Mouse (Mus musculus): ENCODE measurements around the gene Rnase11. TPM values are rescaled to one million over a fixed set of nuclear protein-coding genes. Genes with fewer than 3 reads are reported as not detected.
"Not testable (repeated sequence)": the region's sequence is repeated elsewhere in the genome, so short reads cannot be mapped to it uniquely, and the experiment has no call there.

Rnase11 gene
- total RNA-seq, 4 experiments from 2014 or later, result not detected

DNA sequence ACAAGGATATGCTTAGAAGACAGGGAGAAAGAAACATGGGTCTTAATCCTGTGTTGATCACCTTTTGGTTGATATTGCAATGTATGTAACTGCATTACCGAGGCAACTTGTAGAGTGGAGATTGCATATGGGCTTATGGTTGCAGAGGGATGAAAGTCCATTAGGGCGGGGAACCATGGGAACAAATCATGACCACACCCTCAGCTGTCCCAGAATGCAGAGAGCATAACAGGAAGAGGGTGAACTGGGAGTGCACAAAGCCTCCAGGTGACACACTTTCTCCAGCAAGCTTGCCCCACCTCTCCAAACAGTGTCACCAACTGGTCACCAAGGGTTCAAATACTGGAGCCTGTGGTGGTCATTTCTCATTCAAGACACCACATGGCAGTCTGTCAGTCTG is 31.1 kb upstream of the Rnase11 start:
- DNase-seq (ENCODE audit: low spot score in 2 of 2), result no peak

DNA sequence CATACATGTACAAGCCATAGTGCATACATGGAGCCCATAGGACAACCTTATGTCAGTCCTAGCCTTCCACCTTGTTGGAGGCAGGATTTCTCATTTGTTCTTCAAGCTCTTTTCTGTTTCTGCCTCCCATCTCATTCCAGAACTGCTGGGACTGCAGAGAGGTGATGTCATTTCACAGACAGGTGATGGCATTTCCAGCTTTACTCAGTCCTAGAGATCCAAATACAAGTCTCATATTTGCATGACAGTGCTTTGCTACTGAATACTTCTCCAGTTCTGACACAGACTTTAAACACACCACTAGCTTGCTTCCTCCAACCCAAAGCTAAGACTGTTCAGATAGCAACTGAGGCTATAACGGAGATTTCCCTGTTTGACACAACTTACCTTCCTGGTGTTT is 29.2 kb upstream of the Rnase11 start:
- DNase-seq (ENCODE audit: low spot score in 2 of 2), result no peak

DNA sequence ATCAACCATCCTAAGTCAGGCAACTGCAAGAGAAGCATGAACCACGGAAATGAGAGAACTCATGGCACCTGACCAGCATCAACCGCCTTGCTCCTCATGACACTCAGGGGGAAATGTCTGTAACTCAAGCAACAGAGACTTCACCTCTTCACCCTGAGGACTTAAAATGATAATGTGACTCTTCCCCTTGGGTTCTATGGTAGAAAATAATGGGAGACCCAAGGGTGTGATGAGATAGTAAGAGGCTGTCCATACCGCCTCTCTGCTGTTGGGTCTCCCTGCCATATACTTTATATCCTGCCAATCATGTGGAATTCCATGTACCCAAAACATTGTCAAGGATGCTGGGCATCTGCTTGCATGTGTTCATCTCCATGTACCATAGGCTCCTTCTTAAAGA is 24.4 kb upstream of the Rnase11 start, which contains the start of gene Olfr750:
Gene Olfr750, minus strand, starts transcription at position 101 of the 400 bp plus-strand sequence.
- no peak for DNase-seq (ENCODE audit: low spot score in 2 of 2)

DNA sequence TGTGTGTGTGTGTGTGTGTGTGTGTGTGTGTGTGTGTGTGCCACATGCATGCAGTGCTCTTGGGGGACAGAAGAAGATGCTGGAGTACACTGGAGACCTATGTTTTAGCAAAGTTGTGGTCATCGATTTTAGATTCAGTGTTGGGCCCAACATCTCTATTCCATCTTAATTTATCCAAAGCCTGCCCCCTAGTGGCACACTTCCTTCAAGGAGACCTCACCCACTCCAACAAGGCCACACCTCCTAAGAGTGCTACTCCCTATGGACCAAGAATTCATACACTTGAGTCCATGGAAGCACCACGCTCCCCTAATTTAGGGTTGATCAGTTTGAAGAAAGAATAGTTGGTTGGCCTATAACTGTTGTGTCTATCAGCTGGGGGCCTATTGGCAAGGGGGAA is 19.7 kb upstream of the Rnase11 start:
- no peak for DNase-seq (ENCODE audit: low spot score in 2 of 2)

DNA sequence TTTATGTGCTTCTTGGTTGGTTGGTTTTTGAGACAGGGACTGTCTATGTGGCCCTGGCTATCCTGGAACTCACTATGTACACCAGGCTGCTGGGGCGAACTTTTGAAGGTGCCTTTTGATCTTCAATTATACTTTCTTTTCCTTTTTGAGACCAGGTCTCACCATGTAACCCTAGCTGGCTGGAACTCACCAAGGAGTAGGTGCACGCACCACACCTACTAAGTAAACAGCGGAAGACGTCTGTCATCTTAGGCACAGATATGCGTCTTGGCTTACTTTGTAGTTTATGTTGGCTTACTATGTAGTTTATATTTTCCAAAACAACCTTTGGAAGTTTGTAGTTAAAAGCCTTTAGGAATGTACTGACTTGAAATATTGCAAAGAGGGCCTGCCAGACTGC is 19.0 kb upstream of the Rnase11 start:
- DNase-seq (ENCODE audit: low spot score in 2 of 2), result no peak

GRCm38 (mm10) chr14:51060761-51061160 is 10.8 kb upstream of the Rnase11 start:
- no peak for DNase-seq (ENCODE audit: low spot score in 2 of 2)

DNA sequence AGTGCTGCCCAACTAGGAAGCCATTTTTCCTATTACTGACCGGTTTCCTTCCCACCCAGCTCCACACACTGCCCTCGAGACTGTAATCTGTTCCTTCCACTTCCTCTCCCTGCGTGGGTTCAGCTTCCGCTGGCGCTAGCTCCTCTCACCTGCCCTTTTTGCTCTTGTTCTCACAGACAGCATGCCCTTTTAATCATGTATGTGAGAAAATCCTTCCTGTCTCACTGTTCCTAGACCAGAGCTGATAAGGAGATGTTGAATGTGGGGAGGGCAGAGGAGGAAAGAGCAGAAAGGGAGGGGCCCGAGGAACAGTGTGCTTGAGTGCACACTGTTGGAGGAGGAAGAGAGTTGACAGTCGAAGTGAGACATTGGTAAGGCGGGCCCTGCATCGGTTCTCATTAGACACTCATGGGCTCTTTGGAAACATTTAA is 7.5 kb upstream of the Rnase11 start, which contains the start of gene Rnase12:
Gene Rnase12, minus strand, starts transcription at position 261 of the 431 bp plus-strand sequence.
- DNase-seq (ENCODE audit: low spot score in 2 of 2), result no peak

DNA sequence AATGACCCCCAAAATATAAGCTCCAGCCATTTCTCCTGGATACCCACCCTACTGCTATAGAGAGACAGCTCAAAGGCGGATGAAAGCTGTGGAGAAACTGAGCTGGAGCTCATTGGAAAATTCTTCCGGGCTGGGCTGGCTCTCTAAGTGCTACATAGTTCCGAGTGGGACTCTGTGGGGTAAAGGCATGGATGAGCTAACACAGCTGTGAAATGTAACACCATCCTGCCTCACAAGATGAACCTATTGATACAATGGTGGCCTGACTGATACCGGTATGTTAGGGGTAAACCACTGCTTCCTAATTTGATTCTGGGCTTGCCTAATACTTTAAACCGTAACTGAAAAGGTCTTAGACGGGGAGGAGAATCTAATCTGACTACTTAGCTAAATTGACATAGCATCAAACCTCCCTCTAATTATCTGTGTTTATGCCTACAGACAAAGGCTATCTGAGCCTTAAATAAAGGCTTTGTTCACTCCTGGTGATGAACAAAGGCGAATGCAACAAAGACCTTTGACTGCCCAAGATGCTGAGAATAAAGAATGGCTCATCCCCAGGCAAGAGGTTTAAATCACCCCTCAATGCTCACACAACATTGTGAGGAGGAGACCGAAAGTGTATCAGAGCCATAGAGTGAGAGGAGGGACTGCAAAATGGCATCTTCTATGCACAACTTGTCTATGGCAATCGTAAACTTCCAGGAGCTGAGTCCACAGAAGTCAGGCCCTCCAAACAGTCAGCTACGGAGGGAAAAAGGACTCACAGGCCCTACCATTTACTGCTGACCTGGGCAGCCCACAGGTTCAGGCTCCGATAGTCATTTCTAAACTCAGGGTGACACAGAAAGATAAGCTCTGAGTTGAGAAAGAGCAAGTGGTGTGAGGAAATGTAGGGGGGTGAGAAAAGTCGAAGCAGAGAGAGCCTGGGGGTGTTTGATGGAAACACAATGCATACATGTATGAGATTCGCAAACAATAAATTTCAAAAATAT is 4.6 kb upstream of the Rnase11 start:
- no peak for DNase-seq (ENCODE audit: low spot score in 2 of 2)

DNA sequence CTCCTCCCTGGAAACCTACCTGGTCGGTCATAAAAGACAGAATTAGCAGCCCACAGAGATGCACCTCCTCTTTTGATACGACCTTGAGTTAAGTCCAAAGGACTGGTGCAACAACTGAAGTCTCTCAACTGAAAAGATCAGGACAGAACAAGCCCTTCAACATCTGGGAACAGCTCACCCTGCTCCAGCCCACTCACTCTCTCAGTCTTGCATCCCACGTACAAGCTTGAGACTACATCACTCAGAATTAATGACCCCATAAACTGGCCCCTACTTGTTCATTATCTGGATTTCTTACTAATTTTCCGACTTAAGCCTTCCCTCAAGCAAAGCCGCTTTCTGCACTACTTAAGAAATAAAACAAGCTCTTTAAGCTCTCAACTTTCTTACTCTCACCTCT is 3.2 kb upstream of the Rnase11 start:
- no peak for DNase-seq (ENCODE audit: low spot score in 2 of 2)

- no peak for DNase-seq (ENCODE audit: low spot score in 2 of 2)
Observed at GRCm38 (mm10) chr14:51051941-51052340, 2.0 kb upstream of the Rnase11 start.

- no peak for DNase-seq (ENCODE audit: low spot score in 2 of 2)
Observed at GRCm38 (mm10) chr14:51047846-51048245, 2.1 kb downstream of the Rnase11 start.

DNA sequence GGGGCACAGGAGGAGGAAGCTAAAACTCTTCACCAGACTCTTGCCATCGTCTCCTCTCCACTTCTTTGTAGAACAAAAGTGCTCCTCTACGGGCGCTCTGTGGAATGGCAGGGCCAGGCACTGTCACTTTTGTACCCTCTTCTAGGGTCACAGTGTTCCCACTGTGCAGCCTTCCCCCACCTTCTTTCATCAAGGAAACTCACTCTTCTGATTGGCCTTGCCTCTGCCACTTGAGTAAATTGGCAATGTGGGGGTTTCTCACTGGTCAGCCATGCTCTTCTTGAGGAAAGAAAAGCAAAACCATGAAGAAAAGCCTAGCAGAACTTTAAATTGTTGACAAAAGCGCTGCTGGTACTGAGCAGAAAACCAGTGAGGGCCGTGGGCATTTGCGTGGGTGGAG is 8.2 kb downstream of the Rnase11 start, which contains the start of gene Rnase9:
Gene Rnase9, minus strand, starts transcription at position 101 of the 400 bp plus-strand sequence.
- no peak for DNase-seq (ENCODE audit: low spot score in 2 of 2)

- DNase-seq (ENCODE audit: low spot score in 2 of 2), result no peak
Observed at GRCm38 (mm10) chr14:51036214-51036613, 13.7 kb downstream of the Rnase11 start.

DNA sequence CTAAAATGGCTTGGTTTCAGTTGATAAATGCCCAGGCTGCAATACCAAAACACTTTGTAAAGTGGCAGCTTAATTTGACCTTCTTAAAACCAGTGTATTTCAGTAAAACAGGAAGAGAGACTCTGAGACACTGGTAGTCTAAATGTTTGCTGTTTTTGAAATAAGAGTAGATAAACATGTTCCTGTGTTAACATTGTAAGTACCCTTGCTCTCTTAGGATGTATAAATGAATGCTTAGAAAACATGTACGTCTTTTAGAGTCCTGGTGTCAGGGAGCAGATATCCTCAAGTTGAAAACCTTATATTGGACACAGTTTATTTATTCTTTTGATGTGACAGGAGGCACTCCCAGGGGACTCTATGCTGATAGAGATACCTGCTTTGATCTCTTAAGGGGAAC is 14.8 kb downstream of the Rnase11 start:
- DNase-seq (ENCODE audit: low spot score in 2 of 2), result no peak

GRCm38 (mm10) chr14:51027387-51028155 is 22.4 kb downstream of the Rnase11 start:
- no peak for DNase-seq (ENCODE audit: low spot score in 2 of 2)

DNA sequence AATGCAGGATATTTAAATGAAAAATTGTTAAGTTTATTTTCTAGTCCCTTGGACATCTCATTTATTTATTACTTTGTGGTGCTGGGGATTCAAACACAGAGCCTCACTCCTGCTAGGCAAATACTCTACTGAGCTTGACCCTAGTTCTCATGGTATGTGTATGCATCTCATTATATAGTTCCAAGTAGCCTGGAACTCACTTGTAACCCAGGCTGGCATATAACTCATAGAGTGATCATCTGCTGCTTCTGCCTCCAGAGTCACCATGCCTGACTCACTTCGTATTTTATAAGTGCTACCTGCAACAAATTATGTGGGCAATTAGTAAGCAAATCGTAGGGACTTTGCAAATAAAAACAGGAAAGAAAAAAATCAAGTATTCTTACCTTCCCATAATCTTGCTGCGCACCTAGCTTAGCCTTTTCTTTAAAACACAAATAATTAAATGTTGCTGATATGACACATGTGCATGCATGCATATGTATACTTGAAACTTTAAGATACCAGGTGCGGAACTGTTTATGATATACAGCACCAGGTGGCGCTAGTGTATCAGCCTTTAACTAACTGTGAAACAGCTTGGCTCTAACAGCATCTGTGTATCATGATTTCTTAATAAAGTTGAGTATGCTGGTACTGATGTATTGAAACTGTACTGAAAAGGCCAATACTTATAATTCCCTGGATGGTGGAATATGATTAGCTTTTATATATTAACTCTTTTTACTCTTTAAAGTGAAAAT is 23.4 kb downstream of the Rnase11 start:
- DNase-seq (ENCODE audit: low spot score in 2 of 2), result peak in 1 of 2 experiments; percentile 15

DNA sequence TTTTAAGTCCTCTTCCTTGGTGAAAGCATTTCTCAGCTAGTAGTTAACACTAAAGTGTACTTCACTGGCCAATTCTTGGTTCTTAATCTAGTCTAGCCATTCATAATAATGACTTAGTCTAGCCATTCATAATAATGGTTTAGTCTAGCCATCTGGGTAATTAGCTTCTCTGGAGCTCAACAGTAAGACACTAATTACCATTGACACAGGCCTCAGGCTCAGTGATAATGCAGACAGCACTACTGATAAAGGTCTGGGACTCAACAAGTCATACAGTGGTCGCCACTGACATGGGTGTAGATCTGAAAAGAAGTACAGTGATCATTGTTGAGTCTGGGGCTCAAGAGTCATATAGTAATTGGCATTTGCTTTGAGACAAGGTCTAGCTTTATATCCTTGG is 25.1 kb downstream of the Rnase11 start:
- DNase-seq (ENCODE audit: low spot score in 2 of 2), result no peak

DNA sequence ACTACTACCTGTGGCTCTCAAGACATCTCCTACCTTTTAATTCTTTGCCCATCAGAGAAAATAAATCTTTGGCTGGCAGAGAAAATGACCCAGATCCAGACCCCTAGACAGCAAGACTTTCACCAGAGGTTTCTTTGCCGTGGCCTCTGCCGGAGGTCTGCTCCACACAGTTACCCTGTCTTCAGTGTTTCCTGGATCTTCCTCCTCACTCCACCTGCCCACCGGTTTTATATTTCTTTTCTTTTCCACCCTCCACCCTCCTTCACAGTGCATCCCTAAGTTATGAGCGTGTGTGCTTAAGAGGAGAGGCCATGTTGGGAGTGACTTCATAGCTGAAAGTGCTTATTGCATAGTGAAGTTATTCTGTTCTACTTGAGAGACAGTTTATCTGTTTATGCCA is 26.5 kb downstream of the Rnase11 start:
- DNase-seq (ENCODE audit: low spot score in 2 of 2), result no peak

DNA sequence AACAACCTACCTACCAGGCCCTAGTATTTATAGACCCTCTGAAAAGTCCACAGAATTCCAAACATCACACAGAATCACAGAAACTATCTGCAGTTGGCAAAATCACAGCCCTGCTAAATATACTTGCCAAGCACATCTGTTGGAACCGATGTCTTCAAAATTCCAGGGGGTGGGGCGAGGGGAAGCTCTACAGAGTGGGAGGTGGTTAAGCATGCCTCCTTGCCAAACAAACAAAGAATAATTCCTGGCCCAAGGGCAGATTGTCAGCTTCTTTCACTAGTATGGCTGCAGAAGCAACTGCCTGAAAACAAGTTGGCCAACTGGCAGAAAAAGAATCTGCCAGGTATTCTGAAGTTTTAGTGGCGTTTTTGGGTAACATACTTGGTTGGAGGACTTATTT is 32.7 kb downstream of the Rnase11 start:
- DNase-seq (ENCODE audit: low spot score in 2 of 2), result peak in 1 of 2 experiments; percentile 9

DNA sequence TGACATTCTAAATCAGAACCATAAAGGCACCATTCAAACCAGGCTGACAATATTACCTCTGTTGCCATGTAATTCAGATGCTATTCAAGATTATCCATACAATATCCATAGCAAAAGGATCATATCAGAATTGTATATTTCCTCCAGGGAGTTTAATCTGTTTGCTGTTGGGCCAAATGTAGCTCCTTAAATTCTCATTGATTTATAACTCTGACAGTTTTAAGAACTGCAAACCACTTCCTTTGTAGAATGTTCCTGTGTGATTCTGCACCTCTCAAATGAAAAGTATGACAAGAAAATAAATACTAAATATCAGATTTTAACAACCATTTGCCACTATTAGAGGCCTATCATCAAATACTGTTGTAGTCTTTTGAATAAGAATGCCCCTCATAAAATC is 34.2 kb downstream of the Rnase11 start:
- DNase-seq (ENCODE audit: low spot score in 2 of 2), result no peak

- DNase-seq (ENCODE audit: low spot score in 2 of 2), result not testable (repeated sequence)
Observed at GRCm38 (mm10) chr14:51014724-51015123, 35.2 kb downstream of the Rnase11 start.
